ENCODE assay signal across 9 mouse cellular contexts in genomic region chr10:3633871-3634496, GRCm38 (mm10).
A peak's percentile ranks its signal among the peaks of the same experiment; 100 is the strongest.
DNase-seq lines count a peak whose midpoint lies in the region; ATAC-seq and TF ChIP-seq lines count a peak whose summit lies in the region.
"Had no signal": no experiment of that assay in that cellular context is flagged by ENCODE, and none has a peak within 500 bp of the region (broad histone marks: within the 10 kb centered on the region; RNA-seq: fewer than 3 reads in every experiment).

No protein-coding gene starts in this region.

- ATAC-seq in forebrain, postnatal 0 days: peak; percentile 18; the same call in 1 of the 2 replicates
- no peak for ATAC-seq in forebrain, embryonic 13.5 days
- peak; percentile 79 for ATAC-seq in common myeloid progenitor, adult 5-6 weeks (replicated peaks; ENCODE audit: low read depth, poor library complexity, severe bottlenecking)
- peak; percentile 61 for ATAC-seq in heart, embryonic 14.5 days (ENCODE audit: insufficient number of reproducible peaks, insufficient read depth, low FRiP score, low read depth)
- no peak for ATAC-seq in forebrain, embryonic 14.5 days

- intact Hi-C loops in left cerebral cortex, postnatal 4 days (cut with DNase I): no loop called here

- no peaks in the 10 kb centered on the region for H3K36me3 ChIP-seq in forebrain, postnatal 0 days (ENCODE audit: insufficient read depth)
- no peaks in the 10 kb centered on the region for H3K36me3 ChIP-seq in forebrain, embryonic 13.5 days (ENCODE audit: poor library complexity, severe bottlenecking)
- H3K36me3 ChIP-seq in heart, embryonic 14.5 days (ENCODE audit: control insufficient read depth, insufficient read depth, low read length): no peaks in the 10 kb centered on the region
- H3K36me3 ChIP-seq in small intestine, adult 2 months (ENCODE audit: control insufficient read depth, insufficient read depth, low read length): no peaks in the 10 kb centered on the region
- no peaks in the 10 kb centered on the region for H3K36me3 ChIP-seq in forebrain, embryonic 14.5 days (ENCODE audit: control insufficient read depth, insufficient read depth, low read length)

- no peak overlapping the region for H3K9ac ChIP-seq in forebrain, postnatal 0 days
- no peak overlapping the region for H3K9ac ChIP-seq in forebrain, embryonic 13.5 days
- H3K9ac ChIP-seq in heart, embryonic 14.5 days (ENCODE audit: low read length): no peak overlapping the region
- H3K9ac ChIP-seq in forebrain, embryonic 14.5 days (ENCODE audit: low read length): no peak overlapping the region

- no peaks in the 10 kb centered on the region for H3K4me1 ChIP-seq in forebrain, postnatal 0 days (ENCODE audit: insufficient read depth)
- no peaks in the 10 kb centered on the region for H3K4me1 ChIP-seq in forebrain, embryonic 13.5 days
- H3K4me1 ChIP-seq in heart, embryonic 14.5 days (ENCODE audit: control insufficient read depth in 2 of 2, insufficient read depth in 2 of 2, low read length in 2 of 2): peaks cover 7 to 9% of the 10 kb centered on the region in 2 experiments; a peak in 2 of 4 replicates
- no peaks in the 10 kb centered on the region for H3K4me1 ChIP-seq in small intestine, adult 2 months (ENCODE audit: control insufficient read depth, insufficient read depth, insufficient read length, low read length)
- H3K4me1 ChIP-seq in forebrain, embryonic 14.5 days (ENCODE audit: control insufficient read depth, insufficient read depth, low read length): no peaks in the 10 kb centered on the region

- no peak for DNase-seq in forebrain, postnatal 0 days
- peak; percentile 45 to 55 for DNase-seq in kidney, postnatal 36 days
- no peak for DNase-seq in left cerebral cortex, postnatal 4 days
- DNase-seq in forebrain, embryonic 14.5 days (ENCODE audit: low spot score): no peak

- H3K4me2 ChIP-seq in forebrain, postnatal 0 days (ENCODE audit: low read depth): no peak overlapping the region
- H3K4me2 ChIP-seq in forebrain, embryonic 13.5 days: no peak overlapping the region
- no peak overlapping the region for H3K4me2 ChIP-seq in heart, embryonic 14.5 days (ENCODE audit: low read length)
- no peak overlapping the region for H3K4me2 ChIP-seq in forebrain, embryonic 14.5 days (ENCODE audit: low read length)

- no peak for TF ChIP-seq POLR2A in small intestine, adult 2 months (IDR thresholded peaks at IDR 0.05; ENCODE audit: low read depth, low read length)

- no peaks in the 10 kb centered on the region for H3K9me3 ChIP-seq in forebrain, postnatal 0 days (ENCODE audit: low read length)
- H3K9me3 ChIP-seq in forebrain, embryonic 13.5 days (replicated peaks): no peaks in the 10 kb centered on the region
- no peaks in the 10 kb centered on the region for H3K9me3 ChIP-seq in heart, embryonic 14.5 days (ENCODE audit: control insufficient read depth, low read length)
- H3K9me3 ChIP-seq in forebrain, embryonic 14.5 days (replicated peaks; ENCODE audit: control insufficient read depth, low read length): no peaks in the 10 kb centered on the region

- no peak overlapping the region for H3K4me3 ChIP-seq in forebrain, postnatal 0 days (ENCODE audit: low read depth, low read length)
- no peak overlapping the region for H3K4me3 ChIP-seq in forebrain, embryonic 13.5 days
- no peak overlapping the region for H3K4me3 ChIP-seq in heart, embryonic 14.5 days (ENCODE audit: control insufficient read depth in 1 of 2, insufficient read depth in 1 of 2, low read depth in 1 of 2, low read length in 2 of 2)
- no peak overlapping the region for H3K4me3 ChIP-seq in small intestine, adult 2 months (ENCODE audit: low read depth, low read length)
- H3K4me3 ChIP-seq in forebrain, embryonic 14.5 days (ENCODE audit: low read depth, low read length): no peak overlapping the region
- H3K4me3 ChIP-seq: myocyte had no signal

- H3K27ac ChIP-seq in forebrain, postnatal 0 days (ENCODE audit: low read depth, low read length): no peak overlapping the region
- H3K27ac ChIP-seq in forebrain, embryonic 13.5 days: no peak overlapping the region
- H3K27ac ChIP-seq in heart, embryonic 14.5 days (replicated peaks in 1 of 2; ENCODE audit: control insufficient read depth in 1 of 2, insufficient read depth in 1 of 2, low read depth in 2 of 2, low read length in 2 of 2): peak overlapping the region; percentile 71
- H3K27ac ChIP-seq in small intestine, adult 2 months (ENCODE audit: insufficient read depth, low read depth, low read length): peak overlapping the region; percentile 56
- H3K27ac ChIP-seq in forebrain, embryonic 14.5 days (ENCODE audit: low read depth, low read length): no peak overlapping the region

- no peaks in the 10 kb centered on the region for H3K27me3 ChIP-seq in forebrain, postnatal 0 days (ENCODE audit: insufficient read depth, low read length)
- H3K27me3 ChIP-seq in forebrain, embryonic 13.5 days: no peaks in the 10 kb centered on the region
- no peaks in the 10 kb centered on the region for H3K27me3 ChIP-seq in heart, embryonic 14.5 days (ENCODE audit: control insufficient read depth, insufficient read depth, low read length)
- no peaks in the 10 kb centered on the region for H3K27me3 ChIP-seq in small intestine, adult 2 months (ENCODE audit: control insufficient read depth, insufficient read depth, low read length)
- H3K27me3 ChIP-seq in forebrain, embryonic 14.5 days (replicated peaks; ENCODE audit: control insufficient read depth, insufficient read depth, low read length): no peaks in the 10 kb centered on the region

- 65% methylated on average over 5 of the region's 5 CpGs for WGBS in forebrain, postnatal 0 days
- WGBS in forebrain, embryonic 13.5 days: 71% methylated on average over 5 of the region's 5 CpGs
- 30% methylated on average over 5 of the region's 5 CpGs for WGBS in heart, embryonic 14.5 days
- 54% methylated on average over 5 of the region's 5 CpGs for WGBS in small intestine, adult 2 months
- WGBS in forebrain, embryonic 14.5 days: 68% methylated on average over 5 of the region's 5 CpGs

- TF ChIP-seq CTCF in forebrain, postnatal 0 days (IDR thresholded peaks at IDR 0.05; ENCODE audit: low read depth): no peak
- no peak for TF ChIP-seq CTCF in small intestine, adult 2 months (IDR thresholded peaks at IDR 0.05; ENCODE audit: extremely low read depth, insufficient read length, insufficient replicate concordance, low read depth, low read length)

Comparison
In these comparisons a context has a peak if more than half of its experiments do, and no peak if none do; other contexts are left out.
1. ATAC-seq: peak in forebrain, postnatal 0 days (single experiment), common myeloid progenitor, adult 5-6 weeks (single experiment) and heart, embryonic 14.5 days (single experiment); none in forebrain, embryonic 13.5 days (single experiment) and forebrain, embryonic 14.5 days (single experiment).
2. DNase-seq: peak in kidney, postnatal 36 days (2 of 2); none in forebrain, postnatal 0 days (single experiment), left cerebral cortex, postnatal 4 days (single experiment) and forebrain, embryonic 14.5 days (single experiment).
3. H3K27ac ChIP-seq: peak in heart, embryonic 14.5 days (2 of 2) and small intestine, adult 2 months (single experiment); none in forebrain, postnatal 0 days (single experiment), forebrain, embryonic 13.5 days (single experiment) and forebrain, embryonic 14.5 days (single experiment).